Mouse (Mus musculus) frontal cortex, adult 2 months (tissue): ENCODE measurements at regions not wholly inside any gene's neighbourhood (a gene's known extent, or its start where the extent isn't known, plus 50 kb on each side); places are given as distances from the start of the nearest gene placed in this dataset.
"Not testable (repeated sequence)": the region's sequence is repeated elsewhere in the genome, so short reads cannot be mapped to it uniquely, and the experiment has no call there.

Experiments
- DNase-seq, 2 experiments: peaks; one replicate each; pipeline ENCODE4 v3.0.0; 2022; ENCODE audit warnings: low spot score in 1 of 2; ENCODE audit errors: extremely low spot score in 1 of 2

- DNase-seq, result no peak
Measured at GRCm38 (mm10) chr8:26590591-26591212, 386.4 kb upstream of the Zfp703 start.

GRCm38 (mm10) chr8:26591266-26591665, 385.9 kb upstream of the Zfp703 start:
- no peak for DNase-seq

- no peak for DNase-seq
Measured at GRCm38 (mm10) chr8:26593536-26594368, 383.4 kb upstream of the Zfp703 start.

- DNase-seq, result no peak
Measured at GRCm38 (mm10) chr8:26594369-26594920, 382.7 kb upstream of the Zfp703 start.

- DNase-seq, result peak in 1 of 2 experiments; percentile 7
Measured at GRCm38 (mm10) chr8:26595431-26596018, 381.6 kb upstream of the Zfp703 start.

- no peak for DNase-seq
Measured at GRCm38 (mm10) chr8:26596665-26597362, 380.3 kb upstream of the Zfp703 start.

GRCm38 (mm10) chr8:26598520-26598919, 378.6 kb upstream of the Zfp703 start:
- no peak for DNase-seq

- no peak for DNase-seq
Measured at GRCm38 (mm10) chr8:26600127-26600526, 377.0 kb upstream of the Zfp703 start.

GRCm38 (mm10) chr8:26608001-26608400, 369.1 kb upstream of the Zfp703 start:
- peak; percentile 41 to 64 for DNase-seq

GRCm38 (mm10) chr8:26608588-26608987, 368.5 kb upstream of the Zfp703 start:
- DNase-seq, result peak in 1 of 2 experiments; percentile 11

- DNase-seq, result no peak
Measured at GRCm38 (mm10) chr8:26612153-26612552, 365.0 kb upstream of the Zfp703 start.

- DNase-seq, result no peak
Measured at GRCm38 (mm10) chr8:26622311-26623052, 354.6 kb upstream of the Zfp703 start.

- DNase-seq, result no peak
Measured at GRCm38 (mm10) chr8:26626186-26626585, 350.9 kb upstream of the Zfp703 start.

- DNase-seq, result no peak
Measured at GRCm38 (mm10) chr8:26626651-26627077, 350.5 kb upstream of the Zfp703 start.

- DNase-seq, result no peak
Measured at GRCm38 (mm10) chr8:26627191-26627891, 349.8 kb upstream of the Zfp703 start.

- no peak for DNase-seq
Measured at GRCm38 (mm10) chr8:26630544-26630943, 346.6 kb upstream of the Zfp703 start.

- DNase-seq, result no peak
Measured at GRCm38 (mm10) chr8:26635701-26636100, 341.4 kb upstream of the Zfp703 start.

- not testable (repeated sequence) for DNase-seq
Measured at GRCm38 (mm10) chr8:26645375-26645774, 331.8 kb upstream of the Zfp703 start.

GRCm38 (mm10) chr8:26650287-26650686, 326.8 kb upstream of the Zfp703 start:
- DNase-seq, result peak in 1 of 2 experiments; percentile 46
